Mouse (Mus musculus): ENCODE measurements at regions not wholly inside any gene's neighbourhood (a gene's known extent, or its start where the extent isn't known, plus 50 kb on each side); places are given as distances from the start of the nearest gene placed in this dataset.

GRCm38 (mm10) chr4:12774671-12775070 is 602.9 kb upstream of the Fam92a start:
- H3K36me3 ChIP-seq (ENCODE audit: control insufficient read depth, insufficient read depth, low read length), result no peaks in the 10 kb centered on the region
- 71% methylated on average over 5 of the region's 5 CpGs for WGBS
- no peaks in the 10 kb centered on the region for H3K27me3 ChIP-seq (ENCODE audit: control insufficient read depth, insufficient read depth, low read length)
- no peak overlapping the region for H3K27ac ChIP-seq (ENCODE audit: low read depth, low read length)
- no peak for ATAC-seq (ENCODE audit: low FRiP score, low TSS enrichment)
- no peak overlapping the region for H3K9ac ChIP-seq (ENCODE audit: low read depth, low read length)
- H3K4me3 ChIP-seq (ENCODE audit: low read length), result no peak overlapping the region
- H3K4me2 ChIP-seq (replicated peaks; ENCODE audit: low read depth, low read length), result no peak overlapping the region
- H3K4me1 ChIP-seq (ENCODE audit: control insufficient read depth, insufficient read depth, low read length), result peaks cover 3% of the 10 kb centered on the region; the same call in 1 of the 2 replicates
- H3K9me3 ChIP-seq (ENCODE audit: control insufficient read depth, low read length), result no peaks in the 10 kb centered on the region

GRCm38 (mm10) chr4:12773201-12773600 is 601.4 kb upstream of the Fam92a start:
- H3K4me1 ChIP-seq (ENCODE audit: control insufficient read depth, insufficient read depth, low read length), result peaks cover 3% of the 10 kb centered on the region; the same call in 1 of the 2 replicates
- no peaks in the 10 kb centered on the region for H3K27me3 ChIP-seq (ENCODE audit: control insufficient read depth, insufficient read depth, low read length)
- H3K36me3 ChIP-seq (ENCODE audit: control insufficient read depth, insufficient read depth, low read length), result no peaks in the 10 kb centered on the region
- H3K4me2 ChIP-seq (replicated peaks; ENCODE audit: low read depth, low read length), result no peak overlapping the region
- 67% methylated on average over 7 of the region's 7 CpGs for WGBS
- no peak overlapping the region for H3K27ac ChIP-seq (ENCODE audit: low read depth, low read length)
- no peak for ATAC-seq (ENCODE audit: low FRiP score, low TSS enrichment)
- no peak overlapping the region for H3K4me3 ChIP-seq (ENCODE audit: low read length)
- no peaks in the 10 kb centered on the region for H3K9me3 ChIP-seq (ENCODE audit: control insufficient read depth, low read length)
- H3K9ac ChIP-seq (ENCODE audit: low read depth, low read length), result no peak overlapping the region

- no peak overlapping the region for H3K4me3 ChIP-seq (ENCODE audit: low read length)
- no peak overlapping the region for H3K27ac ChIP-seq (ENCODE audit: low read depth, low read length)
- H3K36me3 ChIP-seq (ENCODE audit: control insufficient read depth, insufficient read depth, low read length), result no peaks in the 10 kb centered on the region
- ATAC-seq (ENCODE audit: low FRiP score, low TSS enrichment), result no peak
- 79% methylated on average over 5 of the region's 5 CpGs for WGBS
- H3K27me3 ChIP-seq (ENCODE audit: control insufficient read depth, insufficient read depth, low read length), result no peaks in the 10 kb centered on the region
- no peaks in the 10 kb centered on the region for H3K4me1 ChIP-seq (ENCODE audit: control insufficient read depth, insufficient read depth, low read length)
- no peak overlapping the region for H3K4me2 ChIP-seq (replicated peaks; ENCODE audit: low read depth, low read length)
- H3K9ac ChIP-seq (ENCODE audit: low read depth, low read length), result no peak overlapping the region
- no peaks in the 10 kb centered on the region for H3K9me3 ChIP-seq (ENCODE audit: control insufficient read depth, low read length)
Observed at GRCm38 (mm10) chr4:12770131-12770780, 598.4 kb upstream of the Fam92a start.

DNA sequence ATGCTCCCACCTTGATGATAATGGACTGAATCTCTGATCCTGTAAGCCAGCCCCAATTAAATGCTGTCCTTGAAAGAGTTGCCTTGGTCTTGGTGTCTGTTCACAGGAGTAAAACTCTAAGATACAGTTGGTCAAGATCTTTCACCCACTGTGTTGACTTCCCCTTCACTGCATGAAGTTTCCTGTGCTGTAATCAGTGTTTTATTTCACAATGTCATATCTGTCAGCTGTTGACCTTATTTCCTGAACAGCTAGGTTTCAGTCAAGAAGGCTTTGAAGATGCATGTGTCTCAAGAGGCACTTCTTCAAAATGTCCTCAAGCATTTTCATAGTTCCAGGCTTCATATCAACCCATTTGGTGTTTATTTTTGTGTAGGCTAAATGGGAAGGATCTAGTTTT is 597.3 kb upstream of the Fam92a start:
- Histone ChIP-seq H3K9me3 (ENCODE audit: control insufficient read depth, low read length) (no peaks in the 10 kb centered on the region), H3K4me1 (ENCODE audit: control insufficient read depth, insufficient read depth, low read length) (no peaks in the 10 kb centered on the region), H3K4me3 (ENCODE audit: low read length) (no peak overlapping the region), H3K27ac (ENCODE audit: low read depth, low read length) (no peak overlapping the region), H3K4me2 (replicated peaks; ENCODE audit: low read depth, low read length) (no peak overlapping the region), H3K9ac (ENCODE audit: low read depth, low read length) (no peak overlapping the region), H3K27me3 (ENCODE audit: control insufficient read depth, insufficient read depth, low read length) (no peaks in the 10 kb centered on the region), H3K36me3 (ENCODE audit: control insufficient read depth, insufficient read depth, low read length) (no peaks in the 10 kb centered on the region)
- ATAC-seq (ENCODE audit: low FRiP score, low TSS enrichment), result no peak

- no peak for ATAC-seq (ENCODE audit: low FRiP score, low TSS enrichment)
- 59% methylated on average over 1 of the region's 1 CpGs for WGBS
- no peaks in the 10 kb centered on the region for H3K36me3 ChIP-seq (ENCODE audit: control insufficient read depth, insufficient read depth, low read length)
Observed at GRCm38 (mm10) chr4:12766763-12767162, 594.9 kb upstream of the Fam92a start.

DNA sequence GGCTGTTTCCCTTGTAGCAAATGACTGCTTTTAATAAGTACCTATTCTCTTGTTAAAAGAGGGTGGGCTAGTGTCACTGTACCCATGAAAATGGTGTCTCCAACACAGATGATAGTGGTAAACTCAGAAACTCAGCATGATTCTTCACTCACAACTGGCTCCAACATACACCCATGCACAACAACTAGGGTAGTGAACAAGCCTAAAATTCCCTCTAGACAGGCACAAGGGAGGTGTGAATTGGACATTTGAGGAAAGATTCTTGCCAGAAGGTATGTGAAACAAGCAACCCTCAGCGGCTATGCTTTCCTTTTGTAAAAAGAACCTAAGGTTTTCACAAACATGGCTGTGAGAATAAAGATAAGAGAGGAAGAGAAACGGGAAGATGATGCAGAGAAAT is 579.0 kb upstream of the Fam92a start:
- 83% methylated on average over 2 of the region's 2 CpGs for WGBS
- no peaks in the 10 kb centered on the region for H3K27me3 ChIP-seq (ENCODE audit: control insufficient read depth, insufficient read depth, low read length)
- H3K27ac ChIP-seq (ENCODE audit: low read depth, low read length), result no peak overlapping the region
- H3K9me3 ChIP-seq (ENCODE audit: control insufficient read depth, low read length), result no peaks in the 10 kb centered on the region
- no peak for ATAC-seq (ENCODE audit: low FRiP score, low TSS enrichment)
- H3K4me3 ChIP-seq (ENCODE audit: low read length), result no peak overlapping the region
- no peak overlapping the region for H3K4me2 ChIP-seq (replicated peaks; ENCODE audit: low read depth, low read length)
- no peak overlapping the region for H3K9ac ChIP-seq (ENCODE audit: low read depth, low read length)
- H3K4me1 ChIP-seq (ENCODE audit: control insufficient read depth, insufficient read depth, low read length), result no peaks in the 10 kb centered on the region
- H3K36me3 ChIP-seq (ENCODE audit: control insufficient read depth, insufficient read depth, low read length), result no peaks in the 10 kb centered on the region

More at GRCm38 (mm10) chr4:12766763-12767162, 594.9 kb upstream of the Fam92a start:
- Histone ChIP-seq H3K27me3 (ENCODE audit: control insufficient read depth, insufficient read depth, low read length) (no peaks in the 10 kb centered on the region), H3K9ac (ENCODE audit: low read depth, low read length) (no peak overlapping the region), H3K4me1 (ENCODE audit: control insufficient read depth, insufficient read depth, low read length) (no peaks in the 10 kb centered on the region), H3K27ac (ENCODE audit: low read depth, low read length) (no peak overlapping the region), H3K9me3 (ENCODE audit: control insufficient read depth, low read length) (no peaks in the 10 kb centered on the region), H3K4me2 (replicated peaks; ENCODE audit: low read depth, low read length) (no peak overlapping the region), H3K4me3 (ENCODE audit: low read length) (no peak overlapping the region)

GRCm38 (mm10) chr4:12749874-12750273 is 578.1 kb upstream of the Fam92a start:
- no peak overlapping the region for H3K9ac ChIP-seq (ENCODE audit: low read depth, low read length)
- no peak overlapping the region for H3K4me2 ChIP-seq (replicated peaks; ENCODE audit: low read depth, low read length)
- H3K36me3 ChIP-seq (ENCODE audit: control insufficient read depth, insufficient read depth, low read length), result no peaks in the 10 kb centered on the region
- no peak for ATAC-seq (ENCODE audit: low FRiP score, low TSS enrichment)
- WGBS, result 100% methylated on average over 1 of the region's 1 CpGs
- no peak overlapping the region for H3K27ac ChIP-seq (ENCODE audit: low read depth, low read length)
- no peak overlapping the region for H3K4me3 ChIP-seq (ENCODE audit: low read length)
- no peaks in the 10 kb centered on the region for H3K27me3 ChIP-seq (ENCODE audit: control insufficient read depth, insufficient read depth, low read length)
- no peaks in the 10 kb centered on the region for H3K4me1 ChIP-seq (ENCODE audit: control insufficient read depth, insufficient read depth, low read length)
- H3K9me3 ChIP-seq (ENCODE audit: control insufficient read depth, low read length), result no peaks in the 10 kb centered on the region

- WGBS, result 79% methylated on average over 5 of the region's 5 CpGs
- ATAC-seq (ENCODE audit: low FRiP score, low TSS enrichment), result no peak
- H3K4me1 ChIP-seq (ENCODE audit: control insufficient read depth, insufficient read depth, low read length), result no peaks in the 10 kb centered on the region
- no peaks in the 10 kb centered on the region for H3K27me3 ChIP-seq (ENCODE audit: control insufficient read depth, insufficient read depth, low read length)
- no peak overlapping the region for H3K4me2 ChIP-seq (replicated peaks; ENCODE audit: low read depth, low read length)
- H3K9ac ChIP-seq (ENCODE audit: low read depth, low read length), result no peak overlapping the region
- no peaks in the 10 kb centered on the region for H3K9me3 ChIP-seq (ENCODE audit: control insufficient read depth, low read length)
- no peak overlapping the region for H3K4me3 ChIP-seq (ENCODE audit: low read length)
- H3K27ac ChIP-seq (ENCODE audit: low read depth, low read length), result no peak overlapping the region
- H3K36me3 ChIP-seq (ENCODE audit: control insufficient read depth, insufficient read depth, low read length), result no peaks in the 10 kb centered on the region
Observed at GRCm38 (mm10) chr4:12743714-12744327, 572.0 kb upstream of the Fam92a start.

GRCm38 (mm10) chr4:12736411-12736810 is 564.6 kb upstream of the Fam92a start:
- 53% methylated on average over 3 of the region's 3 CpGs for WGBS

More at GRCm38 (mm10) chr4:12736411-12736810, 564.6 kb upstream of the Fam92a start:
- Histone ChIP-seq H3K36me3 (ENCODE audit: control insufficient read depth, insufficient read depth, low read length) (no peaks in the 10 kb centered on the region), H3K27ac (ENCODE audit: low read depth, low read length) (no peak overlapping the region), H3K9ac (ENCODE audit: low read depth, low read length) (no peak overlapping the region), H3K9me3 (ENCODE audit: control insufficient read depth, low read length) (no peaks in the 10 kb centered on the region), H3K27me3 (ENCODE audit: control insufficient read depth, insufficient read depth, low read length) (no peaks in the 10 kb centered on the region), H3K4me1 (ENCODE audit: control insufficient read depth, insufficient read depth, low read length) (no peaks in the 10 kb centered on the region), H3K4me3 (ENCODE audit: low read length) (no peak overlapping the region), H3K4me2 (replicated peaks; ENCODE audit: low read depth, low read length) (no peak overlapping the region)
- no peak for ATAC-seq (ENCODE audit: low FRiP score, low TSS enrichment)
